Mouse (Mus musculus): ENCODE measurements around the gene Plekha4. TPM values are rescaled to one million over a fixed set of nuclear protein-coding genes. Genes with fewer than 3 reads are reported as not detected.

The Plekha4 gene
- polyA plus RNA-seq, 1 experiment from 2014 or later: 7.3 TPM

DNA sequence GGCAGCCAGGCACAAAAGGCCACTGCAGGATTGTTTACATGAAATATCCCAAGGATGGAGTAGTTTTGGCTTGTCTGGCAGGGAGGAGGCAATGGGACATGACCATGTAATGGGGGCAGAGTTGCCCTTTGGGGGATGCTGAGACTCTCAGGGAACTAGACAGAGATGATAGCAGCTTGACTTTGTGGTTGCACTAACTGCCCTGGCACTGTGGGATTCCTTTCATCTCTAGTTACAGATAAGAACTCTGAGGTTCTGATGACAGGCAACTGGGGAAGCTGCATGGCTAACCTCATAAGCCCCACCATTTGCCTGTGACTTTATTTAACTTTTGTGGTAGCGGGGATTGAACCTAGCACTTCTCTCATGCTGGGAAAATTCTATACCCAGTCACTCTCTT, 70.0 kb downstream of the Plekha4 start:
- Histone ChIP-seq H3K27me3 (replicated peaks; ENCODE audit: control insufficient read depth, insufficient read depth, low read length) (no peaks in the 10 kb centered on the region), H3K9ac (ENCODE audit: low read depth, low read length) (no peak overlapping the region), H3K9me3 (ENCODE audit: control insufficient read depth, low read length) (no peaks in the 10 kb centered on the region), H3K27ac (replicated peaks; ENCODE audit: low read depth, low read length) (no peak overlapping the region), H3K36me3 (ENCODE audit: control insufficient read depth, insufficient read depth, low read length) (no peaks in the 10 kb centered on the region), H3K4me1 (ENCODE audit: control insufficient read depth, insufficient read depth, low read length) (0 out of 2 replicates have a peak, but pooled peaks cover 5% of the 10 kb centered on the region), H3K4me3 (ENCODE audit: low read depth, low read length) (no peak overlapping the region), H3K4me2 (ENCODE audit: low read depth, low read length) (no peak overlapping the region)
- 72% methylated on average over 1 of the region's 1 CpGs for WGBS
- no peak for DNase-seq (ENCODE audit: low spot score)
- no peak for ATAC-seq (ENCODE audit: low read depth)

DNA sequence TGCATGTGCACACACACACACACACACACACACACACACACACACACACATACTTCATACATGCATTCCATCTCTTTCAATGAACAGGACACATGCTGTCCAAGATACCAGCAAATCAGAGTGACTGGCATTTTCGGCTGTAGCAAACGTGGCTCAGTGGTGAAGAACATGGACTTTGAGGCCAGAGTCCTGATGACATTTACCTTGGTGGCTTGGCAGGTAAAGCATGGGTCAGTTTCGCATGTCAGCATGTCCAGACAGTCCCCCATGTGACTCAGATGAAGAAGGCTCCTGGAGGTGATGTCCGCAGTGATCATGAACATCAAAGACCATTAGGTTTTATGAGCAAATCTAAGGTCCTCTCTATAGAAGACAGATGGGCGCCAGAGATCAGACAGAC, 70.9 kb downstream of the Plekha4 start:
- H3K4me2 ChIP-seq (ENCODE audit: low read depth, low read length): no peak overlapping the region
- no peak overlapping the region for H3K4me3 ChIP-seq (ENCODE audit: low read depth, low read length)
- WGBS: 91% methylated on average over 5 of the region's 5 CpGs
- no peak overlapping the region for H3K27ac ChIP-seq (replicated peaks; ENCODE audit: low read depth, low read length)
- 0 out of 2 replicates have a peak, but pooled peaks cover 5% of the 10 kb centered on the region for H3K4me1 ChIP-seq (ENCODE audit: control insufficient read depth, insufficient read depth, low read length)
- no peak overlapping the region for H3K9ac ChIP-seq (ENCODE audit: low read depth, low read length)
- H3K9me3 ChIP-seq (ENCODE audit: control insufficient read depth, low read length): no peaks in the 10 kb centered on the region
- no peak for DNase-seq (ENCODE audit: low spot score)
- no peak for ATAC-seq (ENCODE audit: low read depth)
- no peaks in the 10 kb centered on the region for H3K27me3 ChIP-seq (replicated peaks; ENCODE audit: control insufficient read depth, insufficient read depth, low read length)
- no peaks in the 10 kb centered on the region for H3K36me3 ChIP-seq (ENCODE audit: control insufficient read depth, insufficient read depth, low read length)

GRCm38 (mm10) chr7:45597527-45597926, 71.4 kb downstream of the Plekha4 start:
- DNase-seq (ENCODE audit: low spot score) (no peak), ATAC-seq (ENCODE audit: low read depth) (no peak)
- Histone ChIP-seq H3K9me3 (ENCODE audit: control insufficient read depth, low read length) (no peaks in the 10 kb centered on the region), H3K4me2 (ENCODE audit: low read depth, low read length) (no peak overlapping the region), H3K4me3 (ENCODE audit: low read depth, low read length) (no peak overlapping the region), H3K36me3 (ENCODE audit: control insufficient read depth, insufficient read depth, low read length) (no peaks in the 10 kb centered on the region), H3K4me1 (ENCODE audit: control insufficient read depth, insufficient read depth, low read length) (0 out of 2 replicates have a peak, but pooled peaks cover 5% of the 10 kb centered on the region), H3K27me3 (replicated peaks; ENCODE audit: control insufficient read depth, insufficient read depth, low read length) (no peaks in the 10 kb centered on the region), H3K9ac (ENCODE audit: low read depth, low read length) (no peak overlapping the region), H3K27ac (replicated peaks; ENCODE audit: low read depth, low read length) (no peak overlapping the region)
- 89% methylated on average over 6 of the region's 6 CpGs for WGBS

DNA sequence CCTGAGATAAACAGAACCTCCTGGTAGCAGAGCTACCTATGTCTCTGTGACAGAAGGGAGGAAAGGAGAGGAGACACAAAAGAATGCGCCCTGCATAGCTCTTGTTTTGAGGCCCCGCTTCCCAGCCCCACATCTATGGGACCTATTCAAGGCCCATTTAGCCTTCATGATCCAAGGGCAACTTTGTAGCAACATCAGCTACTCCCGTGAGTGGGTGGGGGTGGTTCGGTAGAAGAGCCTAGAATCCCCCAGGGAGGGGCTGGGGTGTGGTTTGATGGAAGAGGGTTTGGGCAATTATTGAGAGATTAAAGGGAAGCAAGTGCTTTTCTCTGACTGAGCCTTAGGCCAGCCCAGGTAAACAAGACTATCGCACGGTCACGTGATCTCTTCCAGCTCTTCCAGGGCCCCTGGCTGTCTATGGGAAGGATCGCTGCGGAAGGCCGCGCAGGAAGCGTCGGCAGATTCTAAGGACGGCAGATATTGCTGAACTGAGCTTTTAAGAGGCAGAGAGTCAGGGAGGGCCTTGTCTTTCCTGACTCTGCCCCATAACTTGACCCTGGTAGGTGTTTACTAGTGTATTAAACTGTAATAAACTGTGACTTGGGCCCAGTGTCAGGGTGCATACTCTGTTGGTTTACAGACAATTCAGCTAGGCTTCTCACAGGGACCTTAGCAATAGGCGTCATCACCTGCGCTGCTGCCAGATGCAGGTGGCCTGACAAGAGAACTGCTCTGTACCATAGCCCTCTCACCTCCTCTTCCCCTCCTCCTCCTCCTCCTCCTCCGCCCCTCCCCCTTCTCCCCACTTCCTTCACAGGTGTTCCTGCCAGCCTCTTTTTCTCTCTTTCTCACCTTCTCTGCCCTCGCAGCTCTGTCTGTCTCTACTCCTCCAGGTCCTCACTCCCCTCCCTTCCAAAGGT, 73.1 kb downstream of the Plekha4 start:
- ATAC-seq (ENCODE audit: low read depth) (no peak), DNase-seq (ENCODE audit: low spot score) (peak; percentile 45)
- Histone ChIP-seq H3K27me3 (replicated peaks; ENCODE audit: control insufficient read depth, insufficient read depth, low read length) (no peaks in the 10 kb centered on the region), H3K27ac (replicated peaks; ENCODE audit: low read depth, low read length) (no peak overlapping the region), H3K4me1 (ENCODE audit: control insufficient read depth, insufficient read depth, low read length) (0 out of 2 replicates have a peak, but pooled peaks cover 5% of the 10 kb centered on the region), H3K36me3 (ENCODE audit: control insufficient read depth, insufficient read depth, low read length) (no peaks in the 10 kb centered on the region), H3K4me2 (ENCODE audit: low read depth, low read length) (no peak overlapping the region), H3K4me3 (ENCODE audit: low read depth, low read length) (no peak overlapping the region), H3K9me3 (ENCODE audit: control insufficient read depth, low read length) (no peaks in the 10 kb centered on the region), H3K9ac (ENCODE audit: low read depth, low read length) (no peak overlapping the region)
- 41% methylated on average over 18 of the region's 18 CpGs for WGBS

Other genes with a start within 250 kb of the Plekha4 start
- not detected in 2 replicates for gene Slc6a21, start 248.8 kb upstream of the Plekha4 start, polyA plus RNA-seq (2014; fragmentation: Nextera tagmentation; extraction: Ambion mirVana)
- 16.6 and 18.2 TPM in 2 replicates for gene Trpm4, start 192.6 kb upstream of the Plekha4 start, polyA plus RNA-seq (2014; fragmentation: Nextera tagmentation; extraction: Ambion mirVana)
- gene Hrc, start 191.0 kb upstream of the Plekha4 start, polyA plus RNA-seq (2014; fragmentation: Nextera tagmentation; extraction: Ambion mirVana): 11.0 and 15.8 TPM in 2 replicates
- gene Ppfia3, start 159.3 kb upstream of the Plekha4 start, polyA plus RNA-seq (2014; fragmentation: Nextera tagmentation; extraction: Ambion mirVana): 4.8 and 6.9 TPM in 2 replicates
- gene Lin7b, start 155.7 kb upstream of the Plekha4 start, polyA plus RNA-seq (2014; fragmentation: Nextera tagmentation; extraction: Ambion mirVana): 2.4 TPM in 2 replicates
- gene Snrnp70, start 130.6 kb upstream of the Plekha4 start, polyA plus RNA-seq (2014; fragmentation: Nextera tagmentation; extraction: Ambion mirVana): 56.5 and 61.1 TPM in 2 replicates
- 0.24 TPM in 1 of 2 replicates, not detected in the other for gene Kcna7, start 120.7 kb upstream of the Plekha4 start, polyA plus RNA-seq (2014; fragmentation: Nextera tagmentation; extraction: Ambion mirVana)
- 3.0 and 3.1 TPM in 2 replicates for gene Ntf5, start 112.6 kb upstream of the Plekha4 start, polyA plus RNA-seq (2014; fragmentation: Nextera tagmentation; extraction: Ambion mirVana)
- 1.4 TPM in 1 of 2 replicates, not detected in the other for gene Lhb, start 105.5 kb upstream of the Plekha4 start, polyA plus RNA-seq (2014; fragmentation: Nextera tagmentation; extraction: Ambion mirVana)
- 39.3 TPM in 2 replicates for gene Gys1, start 91.5 kb upstream of the Plekha4 start, polyA plus RNA-seq (2014; fragmentation: Nextera tagmentation; extraction: Ambion mirVana)
- 123 and 127 TPM in 2 replicates for gene Ruvbl2, start 88.2 kb upstream of the Plekha4 start, polyA plus RNA-seq (2014; fragmentation: Nextera tagmentation; extraction: Ambion mirVana)
- gene Ftl1, start 66.4 kb upstream of the Plekha4 start, polyA plus RNA-seq (2014; fragmentation: Nextera tagmentation; extraction: Ambion mirVana): 4,260 and 4,697 TPM in 2 replicates
- 120 and 132 TPM in 2 replicates for gene Bax, start 59.4 kb upstream of the Plekha4 start, polyA plus RNA-seq (2014; fragmentation: Nextera tagmentation; extraction: Ambion mirVana)
- gene Tulp2, start 44.5 kb upstream of the Plekha4 start, polyA plus RNA-seq (2014; fragmentation: Nextera tagmentation; extraction: Ambion mirVana): 1.2 and 1.5 TPM in 2 replicates
- gene Gm45808, start 39.5 kb upstream of the Plekha4 start, polyA plus RNA-seq (2014; fragmentation: Nextera tagmentation; extraction: Ambion mirVana): not detected in 2 replicates
- 2.5 and 3.2 TPM in 2 replicates for gene Dhdh, start 37.5 kb upstream of the Plekha4 start, polyA plus RNA-seq (2014; fragmentation: Nextera tagmentation; extraction: Ambion mirVana)
- 209 and 236 TPM in 2 replicates for gene Nucb1, start 15.9 kb upstream of the Plekha4 start, polyA plus RNA-seq (2014; fragmentation: Nextera tagmentation; extraction: Ambion mirVana)
- 20.7 and 21.9 TPM in 2 replicates for gene Ppp1r15a, start 62 bp upstream of the Plekha4 start, polyA plus RNA-seq (2014; fragmentation: Nextera tagmentation; extraction: Ambion mirVana)
- 0.77 and 1.0 TPM in 2 replicates for gene Hsd17b14, start 28.6 kb downstream of the Plekha4 start, polyA plus RNA-seq (2014; fragmentation: Nextera tagmentation; extraction: Ambion mirVana)
- 50.1 and 51.0 TPM in 2 replicates for gene Bcat2, start 43.8 kb downstream of the Plekha4 start, polyA plus RNA-seq (2014; fragmentation: Nextera tagmentation; extraction: Ambion mirVana)
- gene Fgf21, start 89.2 kb downstream of the Plekha4 start, polyA plus RNA-seq (2014; fragmentation: Nextera tagmentation; extraction: Ambion mirVana): 0.45 and 1.0 TPM in 2 replicates
- gene Fut1, start 91.0 kb downstream of the Plekha4 start, polyA plus RNA-seq (2014; fragmentation: Nextera tagmentation; extraction: Ambion mirVana): 1.3 and 2.1 TPM in 2 replicates
- 0.19 and 0.30 TPM in 2 replicates for gene Izumo1, start 95.5 kb downstream of the Plekha4 start, polyA plus RNA-seq (2014; fragmentation: Nextera tagmentation; extraction: Ambion mirVana)
- gene Rasip1, start 101.2 kb downstream of the Plekha4 start, polyA plus RNA-seq (2014; fragmentation: Nextera tagmentation; extraction: Ambion mirVana): 10.4 and 11.1 TPM in 2 replicates
- 23.3 and 28.8 TPM in 2 replicates for gene Mamstr, start 113.6 kb downstream of the Plekha4 start, polyA plus RNA-seq (2014; fragmentation: Nextera tagmentation; extraction: Ambion mirVana)
- gene Fut2, start 140.1 kb downstream of the Plekha4 start, polyA plus RNA-seq (2014; fragmentation: Nextera tagmentation; extraction: Ambion mirVana): 1.9 and 2.2 TPM in 2 replicates
- gene Ntn5, start 157.7 kb downstream of the Plekha4 start, polyA plus RNA-seq (2014; fragmentation: Nextera tagmentation; extraction: Ambion mirVana): 3.4 and 3.7 TPM in 2 replicates
- 2.1 and 2.5 TPM in 2 replicates for gene Sec1, start 168.1 kb downstream of the Plekha4 start, polyA plus RNA-seq (2014; fragmentation: Nextera tagmentation; extraction: Ambion mirVana)
- 7.9 and 8.9 TPM in 2 replicates for gene Car11, start 173.5 kb downstream of the Plekha4 start, polyA plus RNA-seq (2014; fragmentation: Nextera tagmentation; extraction: Ambion mirVana)
- gene Dbp, start 178.8 kb downstream of the Plekha4 start, polyA plus RNA-seq (2014; fragmentation: Nextera tagmentation; extraction: Ambion mirVana): 3.4 and 4.7 TPM in 2 replicates
- gene Rpl18, start 189.1 kb downstream of the Plekha4 start, polyA plus RNA-seq (2014; fragmentation: Nextera tagmentation; extraction: Ambion mirVana): 1,174 and 1,204 TPM in 2 replicates
- 24.0 and 25.6 TPM in 2 replicates for gene Sphk2, start 191.7 kb downstream of the Plekha4 start, polyA plus RNA-seq (2014; fragmentation: Nextera tagmentation; extraction: Ambion mirVana)
- gene Fam83e, start 194.9 kb downstream of the Plekha4 start, polyA plus RNA-seq (2014; fragmentation: Nextera tagmentation; extraction: Ambion mirVana): 0.36 and 0.39 TPM in 2 replicates
- gene Spaca4, start 199.5 kb downstream of the Plekha4 start, polyA plus RNA-seq (2014; fragmentation: Nextera tagmentation; extraction: Ambion mirVana): not detected in 2 replicates